Mouse (Mus musculus): ENCODE data around the gene Pagr1a. TPM values are rescaled to one million over a fixed set of nuclear protein-coding genes. Genes with fewer than 3 reads are reported as not detected.
A peak's percentile ranks its signal among the peaks of the same experiment; 100 is the strongest.

Gene Pagr1a
- total RNA-seq, 2 experiments from 2014 or later = 17.4 to 43.4 TPM

DNA sequence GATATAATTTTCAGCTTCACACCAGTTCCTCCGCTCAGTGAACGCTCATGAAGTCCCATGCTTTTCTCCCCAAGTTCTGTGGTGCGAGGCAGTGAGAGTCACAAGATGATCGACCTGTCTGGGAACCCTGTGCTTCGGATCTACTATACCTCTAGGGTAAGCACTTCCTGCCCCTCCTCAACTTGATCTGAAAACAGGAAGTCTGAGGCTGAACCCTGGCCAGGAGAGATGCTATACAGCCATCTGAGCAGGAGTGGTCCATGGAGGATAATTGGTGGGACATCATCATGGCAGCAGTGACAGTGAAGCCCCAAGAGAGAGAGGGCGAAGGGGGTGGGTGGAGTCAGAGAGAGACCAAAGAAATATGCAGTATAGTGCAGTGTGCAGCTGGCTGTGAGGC, 38.3 kb downstream of the Pagr1a start:
- Histone ChIP-seq H3K4me3 (no peak overlapping the region), H3K27ac (no peak overlapping the region)
- DNase-seq (ENCODE audit: low spot score in 2 of 2) = no peak
- TF ChIP-seq CTCF (conservative IDR thresholded peaks at IDR 0.05) = no peak

DNA sequence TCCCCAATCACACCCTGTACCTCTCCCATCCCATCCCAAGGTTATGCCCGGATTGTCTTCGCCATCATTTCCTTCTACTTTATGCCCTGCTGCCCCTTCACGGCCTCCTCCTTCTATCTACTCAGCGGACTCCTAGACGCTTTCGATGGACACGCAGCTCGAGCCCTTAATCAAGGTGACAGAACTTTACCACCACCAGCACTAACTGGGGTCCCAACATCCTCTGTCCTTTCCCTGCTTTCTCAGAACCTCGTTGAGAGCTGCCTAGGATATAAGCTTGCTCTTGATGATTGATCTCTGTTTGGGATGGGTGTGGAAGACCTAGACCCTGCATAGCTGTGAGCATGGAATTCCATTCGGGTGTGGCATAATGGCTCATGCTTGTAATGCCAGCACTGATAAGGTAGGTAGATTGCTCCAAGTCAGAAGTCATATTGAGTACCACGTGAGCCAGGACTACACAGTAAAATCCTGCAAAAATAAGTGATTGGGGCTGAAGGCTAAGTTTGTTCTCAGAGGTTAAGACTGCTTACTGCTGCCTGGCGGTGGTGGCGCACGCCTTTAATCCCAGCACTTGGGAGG, 40.2 kb downstream of the Pagr1a start:
- H3K27ac ChIP-seq = peak overlapping the region; percentile 100
- DNase-seq (ENCODE audit: low spot score in 2 of 2) = no peak
- TF ChIP-seq CTCF (conservative IDR thresholded peaks at IDR 0.05) = no peak
- peak overlapping the region; percentile 100 for H3K4me3 ChIP-seq

DNA sequence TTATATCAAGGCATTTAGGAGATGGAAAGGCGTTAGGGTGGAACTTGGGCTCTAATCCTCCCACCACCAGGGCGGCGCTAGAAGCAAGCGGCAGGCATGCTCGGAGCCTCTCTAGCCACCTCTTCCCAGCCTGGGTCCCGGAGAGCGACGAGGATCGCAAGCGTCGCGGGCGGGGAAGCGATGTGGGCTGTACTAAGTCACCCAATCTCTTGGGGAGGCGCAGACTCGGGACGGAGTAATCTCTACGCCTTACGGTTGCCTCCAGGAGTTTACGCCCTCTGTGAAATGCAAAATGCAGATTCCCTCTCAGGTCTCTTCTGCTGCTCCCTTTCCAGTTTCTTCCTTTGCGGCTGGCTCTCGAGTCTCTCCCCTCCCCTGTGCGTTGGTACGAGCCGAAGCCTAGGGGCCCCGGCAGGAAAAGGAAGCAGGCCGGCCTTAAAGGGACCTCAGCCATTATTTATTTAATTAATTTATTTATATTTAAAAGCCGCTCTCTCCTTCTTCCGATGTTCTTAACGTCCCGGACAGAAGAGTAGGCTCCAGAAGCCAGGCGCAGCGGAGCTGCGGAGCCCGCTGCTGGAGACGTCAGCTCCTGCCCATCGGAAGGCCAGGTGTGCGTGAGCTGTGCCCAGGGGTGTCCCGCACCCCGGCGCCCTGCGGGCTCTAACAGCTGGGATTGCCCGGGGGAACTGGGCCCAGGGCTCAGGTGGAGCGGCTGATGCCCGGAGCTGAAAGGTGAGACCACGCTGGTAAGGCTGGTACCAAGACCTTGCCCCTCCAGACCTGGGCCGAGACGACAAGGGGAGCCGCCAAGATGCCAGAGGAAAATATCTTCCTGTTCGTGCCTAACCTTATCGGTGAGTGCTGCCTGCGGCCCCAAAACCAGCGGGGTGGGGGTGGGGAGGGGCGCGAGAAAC, 40.9 kb downstream of the Pagr1a start, which contains the start of gene Cdiptos:
Gene Cdiptos (minus strand): TSS at position 149 of the 917 bp plus-strand sequence.
- DNase-seq (ENCODE audit: low spot score in 2 of 2) = peak; percentile 95 to 98
- Histone ChIP-seq H3K27ac (peak within 1 kb of the TSS; percentile 100), H3K4me3 (peak within 1 kb of the TSS; percentile 100)
- peak; percentile 98 for TF ChIP-seq CTCF (conservative IDR thresholded peaks at IDR 0.05)

DNA sequence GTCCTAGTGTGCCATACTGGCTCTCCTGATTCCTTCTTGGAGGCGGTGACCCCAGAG, 41.4 kb downstream of the Pagr1a start, which contains the start of gene Cdipt:
Gene Cdipt (plus strand): TSS at position 22 of the 57 bp plus-strand sequence.
- H3K4me3 ChIP-seq = peak within 1 kb of the TSS; percentile 100
- peak within 1 kb of the TSS; percentile 100 for H3K27ac ChIP-seq
- TF ChIP-seq CTCF (conservative IDR thresholded peaks at IDR 0.05) = no peak
- no peak for DNase-seq (ENCODE audit: low spot score in 2 of 2)

DNA sequence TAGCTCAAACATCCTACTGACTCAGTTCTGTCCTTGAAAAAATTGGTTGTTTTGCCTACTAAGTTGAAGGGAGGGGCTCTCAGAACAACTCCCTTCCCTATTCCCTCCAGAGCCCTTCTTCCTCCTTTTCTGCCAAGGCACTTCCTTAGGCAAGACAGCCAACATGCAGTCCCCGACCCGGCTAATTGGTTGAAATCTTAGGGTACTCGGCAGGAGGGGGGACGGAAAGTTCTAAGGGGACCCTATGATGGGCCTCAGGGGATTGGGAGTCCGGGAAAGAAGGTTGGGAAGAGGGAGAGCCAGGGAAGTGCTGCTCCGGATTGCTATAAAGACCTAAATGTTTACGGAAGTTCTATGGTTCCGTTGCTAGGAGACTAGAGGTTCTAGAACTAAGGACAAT, 41.7 kb downstream of the Pagr1a start:
- H3K27ac ChIP-seq = peak overlapping the region; percentile 100
- no peak for TF ChIP-seq CTCF (conservative IDR thresholded peaks at IDR 0.05)
- no peak for DNase-seq (ENCODE audit: low spot score in 2 of 2)
- H3K4me3 ChIP-seq = peak overlapping the region; percentile 100

DNA sequence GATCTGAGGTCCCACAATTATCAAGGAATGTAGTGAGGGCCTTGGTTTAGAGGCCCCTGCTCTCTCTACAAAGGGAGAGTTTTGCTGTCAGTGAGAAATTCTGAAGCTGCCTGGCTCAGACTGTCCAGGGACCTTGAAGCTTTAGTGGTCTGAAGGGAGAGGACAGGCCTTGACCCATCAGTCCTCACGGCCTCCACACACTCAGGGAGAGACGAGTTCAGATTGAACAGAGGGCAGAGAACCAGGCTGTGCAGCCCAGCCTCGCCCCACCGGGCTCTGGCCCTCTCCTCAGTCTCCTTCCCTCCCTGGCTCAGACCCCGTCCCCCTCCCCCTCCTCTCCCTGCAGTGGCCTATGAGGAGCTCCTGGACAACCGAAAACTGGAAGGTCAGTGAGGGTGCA, 49.8 kb downstream of the Pagr1a start:
- no peak for DNase-seq (ENCODE audit: low spot score in 2 of 2)
- TF ChIP-seq CTCF (conservative IDR thresholded peaks at IDR 0.05) = no peak

DNA sequence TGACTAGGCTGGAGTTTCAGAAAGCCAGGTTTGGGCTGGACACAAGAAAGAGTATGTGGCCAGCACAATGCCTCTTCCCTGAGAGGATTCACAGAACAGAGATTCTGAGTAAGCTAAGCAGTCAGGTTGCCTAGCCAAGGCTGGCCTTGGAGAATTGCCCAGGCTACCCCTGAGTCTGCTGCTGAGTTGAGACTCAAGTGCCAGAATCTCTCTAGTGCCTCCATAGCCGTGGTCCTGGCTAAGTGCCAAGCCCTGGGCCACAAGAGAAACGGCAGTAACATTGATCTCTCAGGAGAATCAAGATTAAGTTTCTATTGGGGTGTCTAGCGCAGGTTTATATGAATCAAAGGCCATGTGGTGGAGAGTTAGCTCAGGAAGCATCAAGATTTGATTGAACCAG, 51.6 kb downstream of the Pagr1a start:
- TF ChIP-seq CTCF (conservative IDR thresholded peaks at IDR 0.05) = no peak
- no peak for DNase-seq (ENCODE audit: low spot score in 2 of 2)
- H3K4me3 ChIP-seq = no peak overlapping the region
- H3K27ac ChIP-seq = no peak overlapping the region

More for the DNA sequence above, 49.8 kb downstream of the Pagr1a start:
- H3K27ac ChIP-seq = no peak overlapping the region
- H3K4me3 ChIP-seq = no peak overlapping the region

Small RNA genes lying within 50 kb of the gene (microRNA-seq; reads per million reads assigned to microRNA genes)
- 0 reads per million in 2 experiments for gene Gm44343

Other genes with a start within 250 kb of the Pagr1a start
- gene Ypel3, start 240.4 kb downstream of the Pagr1a start, total RNA-seq (2021) = 100 to 1,000 TPM; 283 to 289 TPM
- 1 to 10 TPM in 1 of 2 experiments, under 1 TPM in 1; 0.54 to 1.0 TPM for gene Tbx6, start 235.9 kb downstream of the Pagr1a start, total RNA-seq (2021)
- 10 to 100 TPM; 50.2 to 54.9 TPM for gene Ppp4c, start 224.9 kb downstream of the Pagr1a start, total RNA-seq (2021)
- 10 to 100 TPM; 73.8 to 74.7 TPM for gene Fam57b, start 219.7 kb downstream of the Pagr1a start, total RNA-seq (2021)
- not detected for gene 4930451I11Rik, start 185.7 kb downstream of the Pagr1a start, total RNA-seq (2021)
- gene Doc2a, start 169.9 kb downstream of the Pagr1a start, total RNA-seq (2021) = 10 to 100 TPM; 19.2 to 20.5 TPM
- 10 to 100 TPM; 32.2 to 38.5 TPM for gene Hirip3, start 155.4 kb downstream of the Pagr1a start, total RNA-seq (2021)
- 10 to 100 TPM; 49.2 to 49.4 TPM for gene Ino80e, start 155.0 kb downstream of the Pagr1a start, total RNA-seq (2021)
- 100 to 1,000 TPM; 154 to 163 TPM for gene Taok2, start 132.6 kb downstream of the Pagr1a start, total RNA-seq (2021)
- gene Tmem219, start 94.4 kb downstream of the Pagr1a start, total RNA-seq (2021) = 10 to 100 TPM; 21.4 to 23.3 TPM
- gene Kctd13, start 88.5 kb downstream of the Pagr1a start, total RNA-seq (2021) = 100 to 1,000 TPM; 164 to 166 TPM
- gene Asphd1, start 67.8 kb downstream of the Pagr1a start, total RNA-seq (2021) = 10 to 100 TPM; 31.7 to 36.1 TPM
- 100 to 1,000 TPM; 439 to 458 TPM for gene Sez6l2, start 66.8 kb downstream of the Pagr1a start, total RNA-seq (2021)
- 100 to 1,000 TPM; 155 to 167 TPM for gene Cdipt, start 41.4 kb downstream of the Pagr1a start, total RNA-seq (2021)
- not detected for gene Cdiptos, start 41.3 kb downstream of the Pagr1a start, total RNA-seq (2021)
- gene Mvp, start 2.7 kb downstream of the Pagr1a start, total RNA-seq (2021) = 10 to 100 TPM in 1 of 2 experiments, 1 to 10 TPM in 1; 8.0 to 10.1 TPM
- under 1 TPM in 1 of 2 experiments, not detected in 1; 0.90 TPM for gene Pagr1b, start 868 bp downstream of the Pagr1a start, total RNA-seq (2021)
- 10 to 100 TPM; 53.6 to 62.4 TPM for gene Gm42742, start 3.7 kb upstream of the Pagr1a start, total RNA-seq (2021)
- gene Prrt2, start 3.9 kb upstream of the Pagr1a start, total RNA-seq (2021) = 100 to 1,000 TPM; 243 to 275 TPM
- gene Maz, start 9.7 kb upstream of the Pagr1a start, total RNA-seq (2021) = 100 to 1,000 TPM; 242 to 258 TPM
- gene Kif22, start 25.1 kb upstream of the Pagr1a start, total RNA-seq (2021) = 1 to 10 TPM; 4.1 to 9.9 TPM
- not detected for gene Zg16, start 70.0 kb upstream of the Pagr1a start, total RNA-seq (2021)
- 1 to 10 TPM; 1.0 to 2.0 TPM for gene AI467606, start 74.0 kb upstream of the Pagr1a start, total RNA-seq (2021)
- gene Qprt, start 104.9 kb upstream of the Pagr1a start, total RNA-seq (2021) = not detected
- gene Spn, start 120.5 kb upstream of the Pagr1a start, total RNA-seq (2021) = under 1 TPM; 0.64 to 0.72 TPM
- 10 to 100 TPM; 88.4 to 97.0 TPM for gene Cd2bp2, start 178.7 kb upstream of the Pagr1a start, total RNA-seq (2021)
- 100 to 1,000 TPM; 102 to 120 TPM for gene Tbc1d10b, start 191.1 kb upstream of the Pagr1a start, total RNA-seq (2021)
- 1 to 10 TPM; 1.3 to 1.9 TPM for gene Mylpf, start 191.5 kb upstream of the Pagr1a start, total RNA-seq (2021)
- 10 to 100 TPM; 18.6 to 21.7 TPM for gene Zfp553, start 215.7 kb upstream of the Pagr1a start, total RNA-seq (2021)
- gene Sept1, start 215.8 kb upstream of the Pagr1a start, total RNA-seq (2021) = 1 to 10 TPM; 5.0 to 6.3 TPM
- 10 to 100 TPM; 68.3 to 69.2 TPM for gene Zfp771, start 226.9 kb upstream of the Pagr1a start, total RNA-seq (2021)
- 10 to 100 TPM; 18.3 to 23.8 TPM for gene Dctpp1, start 243.4 kb upstream of the Pagr1a start, total RNA-seq (2021)

Measured in layer of hippocampus, adult 2 months (tissue).